Mouse (Mus musculus): ENCODE results near the gene 9130023H24Rik. TPM values are rescaled to one million over a fixed set of nuclear protein-coding genes. Genes with fewer than 3 reads are reported as not detected.

9130023H24Rik gene
- total and polyA plus RNA-seq, 3 experiments = 2.1 to 3.2 (median 2.2) TPM

DNA sequence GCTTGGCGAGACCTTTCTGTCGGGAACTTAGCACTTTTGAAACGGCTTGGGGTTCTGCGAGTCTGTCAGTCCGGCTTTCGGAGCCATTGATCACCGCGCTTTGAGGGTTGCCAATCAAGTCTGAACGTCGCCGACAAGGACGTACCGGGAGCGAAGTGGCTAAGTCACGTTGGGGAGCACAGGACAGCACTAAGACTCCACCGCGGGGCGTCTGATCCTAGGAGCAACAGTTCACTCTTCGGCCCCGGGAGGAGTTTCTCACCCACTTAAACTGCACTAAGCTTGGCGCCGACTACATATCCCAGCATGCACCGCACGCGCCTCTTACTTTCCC, 271 bp downstream of the 9130023H24Rik start:
- H3K9ac ChIP-seq (ENCODE audit: insufficient read depth, low read depth) = peak overlapping the region; percentile 94
- peaks cover 16 to 49% of the 10 kb centered on the region in 2 experiments for H3K4me1 ChIP-seq (ENCODE audit: control insufficient read depth in 1 of 2, insufficient read depth in 2 of 2)
- peaks cover 29 to 44% of the 10 kb centered on the region in 2 experiments for H3K36me3 ChIP-seq (replicated peaks in 1 of 2; ENCODE audit: control insufficient read depth in 1 of 2, insufficient read depth in 1 of 2, low read length in 1 of 2)
- in situ Hi-C loops (cut with MboI; ENCODE audit: low pct_ligation_motif_present, low pct_unique_long_range_greater_than_20kb, low sequenced_read_pairs) (no loop called here), dilution Hi-C loops (cut with MboI; ENCODE audit: extremely low pct_ligation_motif_present, extremely low pct_unique_long_range_greater_than_20kb, low sequenced_read_pairs) (no loop called here)
- peak overlapping the region; percentile 94 for H3K27ac ChIP-seq (ENCODE audit: insufficient read depth, low read depth)
- no peak overlapping the region for H3K4me2 ChIP-seq (ENCODE audit: insufficient read depth, low read depth, poor library complexity, severe bottlenecking)
- TF ChIP-seq CTCF (conservative IDR thresholded peaks at IDR 0.05 in 1 of 2, IDR thresholded peaks at IDR 0.05 in 1 of 2; ENCODE audit: low read depth in 2 of 2, low read length in 2 of 2) = no peak
- no peak for TF ChIP-seq POLR2AphosphoS2 (IDR thresholded peaks at IDR 0.05; ENCODE audit: low read depth, low read length)
- no peak for TF ChIP-seq UBTF (IDR thresholded peaks at IDR 0.05; ENCODE audit: low read depth, low read length)
- TF ChIP-seq MXI1 (IDR thresholded peaks at IDR 0.05; ENCODE audit: low read depth, low read length) = 0 out of 2 replicates have a peak, but pooled peaks have one; percentile 38
- peak; percentile 81; the same call in 1 of the 2 replicates for TF ChIP-seq HCFC1 (IDR thresholded peaks at IDR 0.05; ENCODE audit: low read depth, low read length)
- TF ChIP-seq RCOR1 (conservative IDR thresholded peaks at IDR 0.05; ENCODE audit: low read depth, low read length) = 0 out of 2 replicates have a peak, but pooled peaks have one; percentile 4
- TF ChIP-seq CHD1 (IDR thresholded peaks at IDR 0.05; ENCODE audit: low read depth, low read length) = no peak; the same call in 1 of the 2 replicates
- peak overlapping the region; percentile 82 to 85 (median 84) for H3K4me3 ChIP-seq (replicated peaks in 1 of 3; ENCODE audit: low read depth in 2 of 3, low read length in 2 of 3, poor library complexity in 1 of 3)
- no peaks in the 10 kb centered on the region for H3K27me3 ChIP-seq (replicated peaks)
- H3K9me3 ChIP-seq (replicated peaks; ENCODE audit: low read length) = no peaks in the 10 kb centered on the region
- H3K79me2 ChIP-seq (replicated peaks; ENCODE audit: control insufficient read depth, extremely low read depth, insufficient read depth, poor library complexity, severe bottlenecking) = no peaks in the 10 kb centered on the region
- DNase-seq (ENCODE audit: extremely low read depth) = no peak

DNA sequence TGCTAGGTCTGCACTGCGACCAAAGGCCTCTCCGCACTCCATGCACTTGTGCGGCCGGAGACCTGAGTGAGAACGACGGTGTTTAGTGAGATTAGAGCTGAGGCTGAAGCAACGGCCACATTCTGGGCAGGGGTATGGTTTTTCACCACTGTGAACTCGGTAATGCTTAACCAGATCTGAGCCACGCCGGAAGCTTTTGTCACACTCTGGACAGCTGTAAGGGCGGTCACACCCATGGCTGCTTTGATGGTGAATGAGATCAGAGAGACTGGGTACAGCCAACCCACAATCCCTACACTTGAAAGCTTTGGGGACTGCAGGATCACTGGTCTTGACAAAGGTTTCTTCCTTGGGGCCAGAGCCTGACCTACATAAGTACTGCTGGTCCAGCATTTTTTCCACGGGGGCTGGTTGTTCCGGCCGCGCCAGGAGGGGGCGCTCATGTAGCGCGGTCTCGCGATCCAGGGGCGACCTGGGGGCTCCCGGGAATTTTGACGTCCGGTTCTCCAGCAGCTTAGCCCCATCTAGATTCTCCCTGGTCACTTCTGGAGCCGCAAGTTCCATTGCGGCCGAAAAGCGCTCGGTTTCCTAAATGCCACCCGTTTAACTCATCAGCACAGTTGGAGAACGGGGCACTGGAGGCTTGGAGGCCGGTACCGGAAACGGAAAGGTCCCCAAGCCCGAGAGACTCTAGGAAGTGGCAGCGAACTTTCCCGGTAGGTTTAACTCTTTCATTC, 807 bp downstream of the 9130023H24Rik start, which contains the start of gene Armc5:
Gene Armc5, plus strand, starts transcription at position 487 of the 737 bp plus-strand sequence.
- H3K4me3 ChIP-seq (replicated peaks in 1 of 3; ENCODE audit: low read depth in 2 of 3, low read length in 2 of 3, poor library complexity in 1 of 3) = peak within 1 kb of the TSS; percentile 82 to 85 (median 84)
- peak within 1 kb of the TSS; percentile 48 for H3K4me2 ChIP-seq (ENCODE audit: insufficient read depth, low read depth, poor library complexity, severe bottlenecking)
- peak within 1 kb of the TSS; percentile 94 for H3K27ac ChIP-seq (ENCODE audit: insufficient read depth, low read depth)
- dilution Hi-C loops (cut with MboI; ENCODE audit: extremely low pct_ligation_motif_present, extremely low pct_unique_long_range_greater_than_20kb, low sequenced_read_pairs) = no loop called here
- H3K9me3 ChIP-seq (replicated peaks; ENCODE audit: low read length) = no peaks in the 10 kb centered on the region
- DNase-seq (ENCODE audit: extremely low read depth) = peak; percentile 60
- TF ChIP-seq ELF1 (IDR thresholded peaks at IDR 0.05; ENCODE audit: low read depth, low read length) (peak; percentile 81), CHD2 (IDR thresholded peaks at IDR 0.05; ENCODE audit: low read length) (peak; percentile 79), MAZ (IDR thresholded peaks at IDR 0.05; ENCODE audit: low read depth, low read length) (peak; percentile 43; the same call in 1 of the 2 replicates), BHLHE40 (IDR thresholded peaks at IDR 0.05; ENCODE audit: low read depth, low read length) (no peak), CTCF (conservative IDR thresholded peaks at IDR 0.05 in 1 of 2, IDR thresholded peaks at IDR 0.05 in 1 of 2; ENCODE audit: low read depth in 2 of 2, low read length in 2 of 2) (peak; percentile 22 to 78; a peak in 2 of 4 replicates), MEF2A (IDR thresholded peaks at IDR 0.05; ENCODE audit: borderline replicate concordance, low read depth, low read length) (0 out of 2 replicates have a peak, but pooled peaks have one; percentile 18), RCOR1 (conservative IDR thresholded peaks at IDR 0.05; ENCODE audit: low read depth, low read length) (0 out of 2 replicates have a peak, but pooled peaks have one; percentile 57), TBP (conservative IDR thresholded peaks at IDR 0.05; ENCODE audit: low read depth, low read length) (no peak), MAX (IDR thresholded peaks at IDR 0.05; ENCODE audit: low read length) (0 out of 2 replicates have a peak, but pooled peaks have one; percentile 11), MAFK (IDR thresholded peaks at IDR 0.05; ENCODE audit: insufficient replicate concordance, low read length) (peak; percentile 81), NELFE (IDR thresholded peaks at IDR 0.05; ENCODE audit: low read depth, low read length) (peak; percentile 52), ZNF384 (IDR thresholded peaks at IDR 0.05; ENCODE audit: low read depth, low read length) (peak; percentile 31; the same call in 1 of the 2 replicates), HCFC1 (IDR thresholded peaks at IDR 0.05; ENCODE audit: low read depth, low read length) (no peak), RAD21 (IDR thresholded peaks at IDR 0.05; ENCODE audit: low read depth, low read length) (peak; percentile 44), TCF12 (IDR thresholded peaks at IDR 0.05; ENCODE audit: low read depth, low read length) (no peak; the same call in 1 of the 2 replicates), MYC (IDR thresholded peaks at IDR 0.05; ENCODE audit: low read depth, low read length) (no peak), SMC3 (IDR thresholded peaks at IDR 0.05; ENCODE audit: low read depth, low read length) (peak; percentile 43), KAT2A (IDR thresholded peaks at IDR 0.05; ENCODE audit: insufficient replicate concordance, low read length) (0 out of 2 replicates have a peak, but pooled peaks have one; percentile 52), SIN3A (IDR thresholded peaks at IDR 0.05; ENCODE audit: low read length) (peak; percentile 47; the same call in 1 of the 2 replicates), IRF4 (IDR thresholded peaks at IDR 0.05; ENCODE audit: low read depth, low read length) (peak; percentile 63; the same call in 1 of the 2 replicates), MXI1 (IDR thresholded peaks at IDR 0.05; ENCODE audit: low read depth, low read length) (peak; percentile 20; the same call in 1 of the 2 replicates)
- H3K27me3 ChIP-seq (replicated peaks) = no peaks in the 10 kb centered on the region
- peak within 1 kb of the TSS; percentile 94 for H3K9ac ChIP-seq (ENCODE audit: insufficient read depth, low read depth)
- H3K36me3 ChIP-seq (replicated peaks in 1 of 2; ENCODE audit: control insufficient read depth in 1 of 2, insufficient read depth in 1 of 2, low read length in 1 of 2) = peaks cover 23 to 38% of the 10 kb centered on the region in 2 experiments
- no peaks in the 10 kb centered on the region for H3K79me2 ChIP-seq (replicated peaks; ENCODE audit: control insufficient read depth, extremely low read depth, insufficient read depth, poor library complexity, severe bottlenecking)
- in situ Hi-C loops (cut with MboI; ENCODE audit: low pct_ligation_motif_present, low pct_unique_long_range_greater_than_20kb, low sequenced_read_pairs) = no loop called here
- H3K4me1 ChIP-seq (ENCODE audit: control insufficient read depth in 1 of 2, insufficient read depth in 2 of 2) = peaks cover 16 to 49% of the 10 kb centered on the region in 2 experiments
